Mouse (Mus musculus): ENCODE data around the gene Igfbpl1. TPM values are rescaled to one million over a fixed set of nuclear protein-coding genes. Genes with fewer than 3 reads are reported as not detected.

The Igfbpl1 gene
- polyA plus RNA-seq (2017; shearing (Covaris generic)) = not detected

DNA sequence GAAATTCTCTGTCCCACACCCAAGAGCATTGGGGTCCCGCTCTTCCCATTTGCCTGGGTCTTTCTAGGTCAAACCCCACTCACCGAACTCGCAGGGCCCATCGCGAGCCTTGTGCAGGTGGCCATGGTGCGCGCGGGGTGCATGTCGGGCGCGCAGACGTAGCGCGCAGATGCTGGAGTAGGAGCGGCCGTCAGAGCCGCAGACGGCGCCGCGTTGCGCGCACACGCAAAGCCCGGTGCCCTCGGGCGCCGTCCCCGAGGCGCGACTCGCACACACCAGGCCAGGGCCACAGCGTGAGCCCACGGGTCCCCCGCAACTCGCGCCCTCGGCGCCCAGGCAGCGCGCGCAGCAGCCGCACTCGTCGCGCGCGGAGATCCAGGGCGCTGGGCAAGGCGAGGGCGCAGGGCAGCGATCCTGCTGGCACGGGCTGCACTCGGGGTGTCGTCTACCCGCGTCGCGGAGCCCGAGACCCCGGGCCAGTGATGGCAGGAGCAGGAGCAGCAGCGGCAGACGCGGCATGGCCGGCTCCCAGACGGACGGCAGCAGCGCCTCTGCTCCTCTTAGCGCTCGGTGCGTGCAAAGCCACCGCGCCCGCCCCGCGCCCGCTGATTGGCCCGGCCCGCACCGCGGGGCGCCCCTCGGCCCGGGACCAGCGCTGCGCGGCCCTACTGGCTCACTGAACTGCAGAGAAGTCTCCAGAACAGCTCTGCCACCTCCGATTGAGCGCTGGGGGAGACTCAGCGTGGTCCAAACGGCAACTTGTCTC lies at the start of gene Igfbpl1:
Gene Igfbpl1, minus strand, starts transcription at position 649 of the 766 bp plus-strand sequence.

DNA sequence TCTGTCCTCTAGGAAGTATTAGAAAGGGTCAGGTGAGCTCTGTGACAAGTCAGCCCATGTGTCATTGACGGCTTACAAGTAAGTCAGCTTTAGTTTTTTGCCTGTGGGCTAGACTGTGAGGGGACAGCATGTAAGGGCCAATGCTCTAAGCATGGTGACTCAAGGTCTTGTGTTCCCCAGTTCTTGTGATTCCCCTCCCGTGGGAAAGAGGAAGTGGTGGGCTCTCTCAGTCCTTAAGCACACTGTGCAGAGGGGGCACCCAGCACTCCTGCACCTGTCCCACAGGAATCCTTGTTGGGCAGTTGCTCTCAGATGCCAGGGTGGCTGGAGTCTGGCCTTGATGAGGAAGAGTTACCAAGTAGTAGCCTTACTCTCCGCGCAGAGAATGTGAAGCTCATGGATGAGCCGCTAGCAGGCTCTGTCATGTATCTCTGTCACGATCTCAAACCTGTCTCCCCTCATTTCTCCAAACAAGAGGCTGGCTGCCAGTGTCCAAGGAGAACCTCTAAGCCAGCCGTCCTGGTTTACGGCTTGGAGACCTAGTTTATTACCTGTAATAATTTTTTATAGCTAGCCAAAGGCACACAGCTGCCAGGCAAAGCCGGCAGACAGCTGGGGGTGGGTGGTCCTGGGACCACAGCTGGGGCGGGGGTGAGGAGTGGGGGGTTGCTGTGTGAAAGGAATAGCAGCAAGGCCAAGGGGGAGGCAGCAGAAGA lies 21.5 kb upstream of the Igfbpl1 start, which contains the start of gene Stra6l:
Gene Stra6l, plus strand, starts transcription at position 556 of the 716 bp plus-strand sequence.

GRCm38 (mm10) chr4:45798964-45799363 lies 27.8 kb downstream of the Igfbpl1 start, which contains the start of gene Aldh1b1:
Gene Aldh1b1 (plus strand): TSS chr4:45799022.

Other genes starting within 250 kb of the Igfbpl1 start
- 9.0 TPM for gene Aldh1b1, start 27.9 kb downstream of the Igfbpl1 start, polyA plus RNA-seq (2017; shearing (Covaris generic))
- gene Stra6l, start 21.7 kb upstream of the Igfbpl1 start, polyA plus RNA-seq (2017; shearing (Covaris generic)) = not detected
- gene Ccdc180, start 63.4 kb upstream of the Igfbpl1 start, polyA plus RNA-seq (2017; shearing (Covaris generic)) = 0.16 TPM
- gene Tdrd7, start 138.4 kb upstream of the Igfbpl1 start, polyA plus RNA-seq (2017; shearing (Covaris generic)) = 14.8 TPM
- 2.2 TPM for gene Tmod1, start 212.0 kb upstream of the Igfbpl1 start, polyA plus RNA-seq (2017; shearing (Covaris generic))

Measured in inflammation-experienced regulatory T-cells, adult 16 weeks (primary cell).